Mouse (Mus musculus): ENCODE data around the gene Ttc16.

Gene Ttc16

DNA sequence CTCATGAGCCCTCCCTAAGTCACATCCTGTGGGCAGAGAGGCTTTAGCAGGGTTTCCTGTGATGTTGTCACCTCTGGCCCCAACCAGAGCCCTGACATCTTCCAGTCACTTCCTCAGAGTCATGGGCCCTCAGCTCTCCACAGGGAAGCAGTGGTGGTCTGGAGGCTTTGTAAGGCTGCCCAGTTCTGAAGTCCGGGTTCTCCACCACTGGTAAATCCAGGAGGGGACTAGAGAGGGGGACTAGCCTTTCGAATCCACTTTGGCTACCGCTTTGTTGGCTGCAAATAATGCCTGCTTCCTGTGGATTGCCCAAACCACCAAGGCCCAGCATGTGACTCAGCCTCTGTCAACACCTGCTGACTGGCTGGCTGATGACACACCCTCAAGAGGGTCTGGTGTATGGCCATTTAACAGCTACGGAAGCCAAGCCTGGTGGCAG, 60.4 kb downstream of the Ttc16 start:
- DNase-seq (ENCODE audit: low read depth): peak; percentile 75

- no peak for DNase-seq (ENCODE audit: low read depth)
Observed at GRCm38 (mm10) chr2:32714117-32714986, 61.1 kb downstream of the Ttc16 start.

DNA sequence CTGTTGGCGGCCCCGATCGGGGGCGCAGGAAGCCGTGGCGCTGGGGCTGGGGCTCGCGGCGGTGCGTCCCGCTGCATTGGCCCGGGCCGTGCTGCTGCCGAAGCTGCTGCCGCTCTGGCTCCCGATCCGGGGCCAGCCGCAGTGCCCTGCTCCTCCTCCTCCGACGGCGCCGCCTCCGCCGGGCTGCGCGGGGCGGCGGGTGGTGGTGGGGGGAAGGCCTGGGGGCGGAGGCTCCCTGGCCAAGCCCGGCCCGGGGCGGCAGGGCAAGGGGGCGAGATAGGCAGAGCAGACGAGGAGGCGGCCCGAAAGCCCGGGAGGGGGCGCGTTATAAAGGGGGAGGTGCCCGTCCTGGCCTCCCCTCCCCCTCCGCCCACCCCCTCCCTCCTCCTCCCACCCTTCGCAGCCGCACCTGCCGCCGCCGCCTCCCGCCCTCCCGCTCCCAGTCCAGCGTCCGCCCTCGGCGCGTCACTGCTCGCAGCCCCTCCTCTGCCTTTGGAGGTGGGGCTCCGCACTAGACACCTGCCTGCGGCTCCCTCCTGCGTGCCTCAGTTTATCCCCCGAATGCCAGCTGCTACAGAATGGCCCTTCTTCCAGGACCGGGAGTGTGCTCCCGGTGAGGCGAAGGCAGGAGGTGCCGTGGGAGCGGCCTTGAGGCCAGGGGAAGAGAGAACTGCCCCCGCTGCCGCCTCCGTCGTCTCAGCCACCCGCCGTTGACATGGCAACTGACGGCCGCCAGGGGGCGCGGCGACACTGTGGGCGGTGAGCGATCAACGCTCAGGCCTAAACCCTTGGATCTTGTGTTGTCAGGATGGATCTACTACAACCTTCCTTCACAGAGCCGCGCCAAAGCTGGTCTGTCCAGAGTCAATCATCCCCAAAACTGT, 62.3 kb downstream of the Ttc16 start, which contains the start of gene Cdk9:
TSS of gene Cdk9 (minus strand) at position 143 of the 884 bp plus-strand sequence.
- DNase-seq (ENCODE audit: low read depth): peak; percentile 97

DNA sequence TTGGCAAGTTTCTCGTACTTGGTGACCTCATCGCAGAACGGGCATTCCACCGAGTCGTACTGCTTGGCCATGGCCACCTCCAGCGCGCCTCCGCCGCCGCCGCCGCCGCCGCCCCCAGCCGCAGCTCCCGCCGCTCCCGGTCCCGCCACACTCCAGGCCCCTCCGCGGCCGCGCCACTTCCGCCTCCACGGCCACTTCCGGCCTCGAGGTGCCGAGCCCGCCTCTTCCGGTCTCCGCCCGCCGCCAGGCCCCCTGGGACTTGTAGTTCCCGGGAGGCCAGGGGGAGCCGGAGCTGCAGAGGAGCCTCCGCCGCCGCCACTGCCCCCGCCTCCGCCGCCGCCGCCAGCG, 62.9 kb downstream of the Ttc16 start:
- peak; percentile 95 for DNase-seq (ENCODE audit: low read depth)

DNA sequence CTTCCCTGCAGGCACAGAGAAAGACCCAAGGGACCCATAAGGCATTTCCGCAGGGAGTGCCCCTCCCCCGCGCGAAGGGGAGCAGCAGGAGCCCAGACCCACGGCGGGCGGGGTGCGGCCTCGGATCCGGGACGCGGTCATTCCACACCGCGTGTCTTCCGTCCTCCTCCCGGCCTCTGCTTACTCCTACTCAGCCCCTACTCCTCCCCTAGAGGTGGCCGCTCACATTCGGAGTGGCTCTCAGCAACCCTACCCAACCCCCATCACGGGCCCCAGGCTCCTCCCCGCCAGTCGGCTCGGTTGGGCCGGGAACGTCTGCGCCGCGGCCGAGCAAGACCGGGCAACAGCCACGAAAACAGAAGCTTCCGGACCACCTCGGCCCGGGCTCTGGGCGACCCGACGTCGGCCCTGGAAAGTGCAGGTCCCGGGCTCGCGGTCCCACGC, 63.3 kb downstream of the Ttc16 start:
- DNase-seq (ENCODE audit: low read depth): peak; percentile 72

DNA sequence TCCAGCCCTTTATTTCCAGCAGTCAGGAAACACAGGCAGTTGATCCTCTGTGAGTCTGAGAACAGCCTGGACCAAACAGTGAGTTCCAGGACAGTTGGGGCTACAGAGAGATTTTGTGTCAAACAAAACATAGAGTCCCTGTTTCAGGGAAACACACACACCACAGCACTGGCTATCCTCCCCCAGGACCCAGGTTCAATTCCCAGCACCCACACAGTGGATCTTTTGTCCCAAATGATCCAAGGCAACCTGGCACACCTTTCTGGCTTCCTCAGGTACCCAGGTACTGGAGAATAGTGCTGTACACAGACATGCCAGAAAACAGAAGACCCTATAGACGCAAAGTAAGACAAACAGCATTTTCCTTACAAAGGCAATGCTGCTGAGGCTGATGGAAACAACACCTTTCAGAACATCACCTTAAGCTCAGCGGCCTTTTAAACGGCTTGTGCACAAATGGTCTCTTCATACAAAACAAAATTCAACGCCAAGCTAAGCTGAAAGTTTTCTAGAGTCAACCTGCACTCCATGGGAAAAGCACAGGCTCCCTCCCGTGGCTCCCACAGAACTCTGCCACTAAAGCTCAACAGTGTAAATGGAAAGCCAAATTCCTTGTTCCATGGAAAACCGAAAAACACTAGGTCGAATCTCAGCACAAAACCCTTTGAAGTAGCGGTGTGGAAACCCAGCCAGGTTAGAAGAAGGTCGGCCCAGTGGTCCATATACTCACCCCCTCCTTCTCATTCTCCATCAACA, 64.0 kb downstream of the Ttc16 start:
- DNase-seq (ENCODE audit: low read depth): no peak

DNA sequence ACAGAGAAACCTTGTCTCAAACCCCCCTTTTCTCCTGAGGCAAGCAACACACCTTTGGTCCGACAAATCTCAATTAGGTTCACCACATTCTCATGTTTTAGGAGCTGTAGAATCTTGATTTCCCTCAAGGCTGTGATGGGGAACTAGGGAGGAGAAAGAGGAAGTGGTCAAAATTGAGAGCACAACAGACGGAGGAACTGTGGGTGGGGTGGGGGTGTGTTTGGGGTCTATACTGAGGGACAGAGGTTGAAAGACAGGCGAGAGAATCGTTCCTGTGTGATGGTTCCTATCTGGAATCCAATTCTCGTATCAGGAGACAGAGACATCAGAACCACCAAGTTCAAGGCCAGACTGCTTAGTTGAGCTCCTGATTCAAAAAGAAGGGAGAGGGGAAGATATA, 65.0 kb downstream of the Ttc16 start:
- DNase-seq (ENCODE audit: low read depth): no peak

GRCm38 (mm10) chr2:32709521-32710137, 65.8 kb downstream of the Ttc16 start:
- no peak for DNase-seq (ENCODE audit: low read depth)

GRCm38 (mm10) chr2:32708643-32709042, 66.8 kb downstream of the Ttc16 start:
- peak; percentile 83 for DNase-seq (ENCODE audit: low read depth)

All from naive thymus-derived CD4-positive, alpha-beta T cell, adult 2 months (primary cell).